Mouse (Mus musculus) left cerebral cortex, postnatal 36 days (tissue): ENCODE measurements at regions not wholly inside any gene's neighbourhood (a gene's known extent, or its start where the extent isn't known, plus 50 kb on each side); places are given as distances from the start of the nearest gene placed in this dataset.
"Not testable (repeated sequence)": the region's sequence is repeated elsewhere in the genome, so short reads cannot be mapped to it uniquely, and the experiment has no call there.

Experiments used
- DNase-seq, 2 experiments: peaks; one replicate each; pipeline ENCODE4 v3.0.0; 2021 to 2022; ENCODE audit warnings: low spot score in 2 of 2, mixed read lengths in 1 of 2
- intact Hi-C: fragments of 180-260 bp; cut with DNase I; formaldehyde crosslinking; loops from one replicate; pipeline ENCODE4 v1.15.1; 2025

- intact Hi-C loops, result loop anchor here (10.0 kb wide), 1 partner anchor 94 kb away; no protein-coding TSS in a partner anchor
- DNase-seq, result no peak
Measured at GRCm38 (mm10) chrX:93888480-93888879, 56.5 kb upstream of the Pdk3 start.

- intact Hi-C loops, result loop anchor here (1.0 to 10.0 kb wide), 3 partner anchors 57 to 94 kb away; partner anchors contain the start of gene Pdk3
- no peak for DNase-seq
Measured at GRCm38 (mm10) chrX:93888966-93889365, 57.0 kb upstream of the Pdk3 start.

- DNase-seq, result peak; percentile 75 to 83
- intact Hi-C loops, result loop anchor here (1.0 to 10.0 kb wide), 3 partner anchors 57 to 95 kb away; partner anchors contain the start of gene Pdk3
Measured at GRCm38 (mm10) chrX:93889394-93890042, 57.5 kb upstream of the Pdk3 start.

GRCm38 (mm10) chrX:93896838-93897820 is 65.1 kb upstream of the Pdk3 start:
- no peak for DNase-seq
- intact Hi-C loops, result no loop called here

GRCm38 (mm10) chrX:93903209-93903608 is 65.2 kb upstream of the AU015836 start:
- no peak for DNase-seq
- intact Hi-C loops, result no loop called here

GRCm38 (mm10) chrX:93905531-93905930 is 62.9 kb upstream of the AU015836 start:
- intact Hi-C loops, result no loop called here
- DNase-seq, result no peak

- DNase-seq, result peak; percentile 30 to 33
- intact Hi-C loops, result no loop called here
Measured at GRCm38 (mm10) chrX:93911087-93911840, 57.2 kb upstream of the AU015836 start.

- intact Hi-C loops, result no loop called here
Measured at GRCm38 (mm10) chrX:93915548-93915947, 52.9 kb upstream of the AU015836 start.

GRCm38 (mm10) chrX:93917367-93917766 is 51.1 kb upstream of the AU015836 start:
- intact Hi-C loops, DNase-seq: not testable (repeated sequence)

More at GRCm38 (mm10) chrX:93915548-93915947, 52.9 kb upstream of the AU015836 start:
- no peak for DNase-seq
